In genomic region chr1:172064613-172065141, GRCm38 (mm10) we compare ENCODE assay signal across 11 mouse cellular contexts. TPM values are rescaled to one million over a fixed set of nuclear protein-coding genes. Genes with fewer than 3 reads are reported as not detected.
A peak's percentile ranks its signal among the peaks of the same experiment; 100 is the strongest.
DNase-seq lines count a peak whose midpoint lies in the region; ATAC-seq and TF ChIP-seq lines count a peak whose summit lies in the region.
"Had no signal": no experiment of that assay in that cellular context is flagged by ENCODE, and none has a peak within 500 bp of the region (broad histone marks: within the 10 kb centered on the region; RNA-seq: fewer than 3 reads in every experiment).

No protein-coding gene starts in this region.

- WGBS in hindbrain, embryonic 13.5 days, result 49% methylated on average over 13 of the region's 13 CpGs
- 50% methylated on average over 13 of the region's 13 CpGs for WGBS in midbrain, embryonic 13.5 days

- peaks cover 56% of the 10 kb centered on the region for H3K36me3 ChIP-seq in hindbrain, embryonic 13.5 days
- peaks cover 56% of the 10 kb centered on the region for H3K36me3 ChIP-seq in midbrain, embryonic 13.5 days

- no peak for TF ChIP-seq CTCF in gastrocnemius, adult 2 months (IDR thresholded peaks at IDR 0.05)
- TF ChIP-seq CTCF in brain, embryonic 14.5 days (IDR thresholded peaks at IDR 0.05; ENCODE audit: borderline replicate concordance, extremely low read depth, insufficient read depth, insufficient read length), result 0 out of 2 replicates have a peak, but pooled peaks have one; percentile 7

- peak overlapping the region; percentile 38; the same call in 1 of the 2 replicates for H3K27ac ChIP-seq in gastrocnemius, adult 2 months
- H3K27ac ChIP-seq in hindbrain, embryonic 13.5 days, result peak overlapping the region; percentile 83
- H3K27ac ChIP-seq in midbrain, embryonic 13.5 days, result peak overlapping the region; percentile 78

- H3K27me3 ChIP-seq in hindbrain, embryonic 13.5 days, result no peaks in the 10 kb centered on the region
- H3K27me3 ChIP-seq in midbrain, embryonic 13.5 days, result no peaks in the 10 kb centered on the region

- peaks cover 47% of the 10 kb centered on the region for H3K4me1 ChIP-seq in hindbrain, embryonic 13.5 days (replicated peaks)
- peaks cover 43% of the 10 kb centered on the region for H3K4me1 ChIP-seq in midbrain, embryonic 13.5 days (replicated peaks)

- H3K9ac ChIP-seq in hindbrain, embryonic 13.5 days, result peak overlapping the region; percentile 19; the same call in 1 of the 2 replicates
- H3K9ac ChIP-seq in midbrain, embryonic 13.5 days (replicated peaks), result peak overlapping the region; percentile 28; the same call in 1 of the 2 replicates
- H3K9ac ChIP-seq: lung, embryonic 14.5 days had no signal

- DNase-seq in gastrocnemius, adult 2 months, result peak; percentile 40
- no peak for DNase-seq in gastrocnemius, postnatal 25 days
- DNase-seq in brain, embryonic 14.5 days (ENCODE audit: low read depth), result peak; percentile 71
- DNase-seq in ovary, postnatal 36 days (ENCODE audit: low spot score), result no peak
- DNase-seq in lung, postnatal 10 days, result no peak
- no peak for DNase-seq in urinary bladder, adult 2 months (ENCODE audit: low spot score)
- DNase-seq: kidney, postnatal 10 days; lung, embryonic 14.5 days had no signal

- no peak overlapping the region for H3K4me3 ChIP-seq in gastrocnemius, adult 2 months
- no peak overlapping the region for H3K4me3 ChIP-seq in hindbrain, embryonic 13.5 days
- no peak overlapping the region for H3K4me3 ChIP-seq in midbrain, embryonic 13.5 days (replicated peaks)

- peak; percentile 45 for ATAC-seq in hindbrain, embryonic 13.5 days (ENCODE audit: low FRiP score)
- ATAC-seq in midbrain, embryonic 13.5 days, result peak; percentile 63

- H3K9me3 ChIP-seq in hindbrain, embryonic 13.5 days, result no peaks in the 10 kb centered on the region
- H3K9me3 ChIP-seq in midbrain, embryonic 13.5 days, result no peaks in the 10 kb centered on the region

- no peak for TF ChIP-seq POLR2A in brain, embryonic 14.5 days (IDR thresholded peaks at IDR 0.05; ENCODE audit: borderline replicate concordance, extremely low read depth, insufficient read depth, insufficient read length, poor library complexity, severe bottlenecking)

- intact Hi-C loops in gastrocnemius, adult 2 months (cut with DNase I), result no loop called here

- H3K4me2 ChIP-seq in hindbrain, embryonic 13.5 days, result no peak overlapping the region
- no peak overlapping the region for H3K4me2 ChIP-seq in midbrain, embryonic 13.5 days (replicated peaks)
- H3K4me2 ChIP-seq: lung, embryonic 14.5 days had no signal

RNA-seq across cellular contexts. Expression of gene Nhlh1, which starts 7.3 kb away (rescaled TPM):
- not detected for total RNA-seq in gastrocnemius, adult 2 months (2021)
- total RNA-seq in gastrocnemius, postnatal 25 days (2021), result not detected
- 14.8 and 19.3 TPM in 2 replicates for polyA plus RNA-seq in brain, embryonic 14.5 days (2012; rRNA removed)
- polyA plus RNA-seq in hindbrain, embryonic 13.5 days (2015; fragmentation: Nextera tagmentation; extraction: Ambion mirVana), result 8.1 and 9.8 TPM in 2 replicates
- 7.7 and 8.9 TPM in 2 replicates for polyA plus RNA-seq in midbrain, embryonic 13.5 days (2015; fragmentation: Nextera tagmentation; extraction: Ambion mirVana)
- polyA plus RNA-seq in urinary bladder, adult 2 months (2012; rRNA removed), result not detected in 2 replicates
- total RNA-seq: heart, adult 18-20 months had no signal
- polyA plus RNA-seq: lung, embryonic 14.5 days had no signal

RNA-seq across cellular contexts. Expression of gene Copa, which starts 17.7 kb away (rescaled TPM):
- total RNA-seq in gastrocnemius, adult 2 months (2021), result 10 to 100 TPM; 88.3 to 90.9 TPM
- 10 to 100 TPM; 70.6 to 79.4 TPM for total RNA-seq in gastrocnemius, postnatal 25 days (2021)
- 79.5 and 135 TPM in 2 replicates for polyA plus RNA-seq in brain, embryonic 14.5 days (2012; rRNA removed)
- polyA plus RNA-seq in hindbrain, embryonic 13.5 days (2015; fragmentation: Nextera tagmentation; extraction: Ambion mirVana), result 186 and 190 TPM in 2 replicates
- 190 and 202 TPM in 2 replicates for polyA plus RNA-seq in midbrain, embryonic 13.5 days (2015; fragmentation: Nextera tagmentation; extraction: Ambion mirVana)
- polyA plus RNA-seq in urinary bladder, adult 2 months (2012; rRNA removed), result 84.9 and 135 TPM in 2 replicates

RNA-seq across cellular contexts. Expression of gene Ncstn, which starts 17.9 kb away (rescaled TPM):
- total RNA-seq in gastrocnemius, adult 2 months (2021), result 10 to 100 TPM; 27.1 to 31.9 TPM
- 10 to 100 TPM; 25.7 to 27.1 TPM for total RNA-seq in gastrocnemius, postnatal 25 days (2021)
- 136 and 139 TPM in 2 replicates for polyA plus RNA-seq in brain, embryonic 14.5 days (2012; rRNA removed)
- polyA plus RNA-seq in hindbrain, embryonic 13.5 days (2015; fragmentation: Nextera tagmentation; extraction: Ambion mirVana), result 118 and 128 TPM in 2 replicates
- 126 and 129 TPM in 2 replicates for polyA plus RNA-seq in midbrain, embryonic 13.5 days (2015; fragmentation: Nextera tagmentation; extraction: Ambion mirVana)
- polyA plus RNA-seq in urinary bladder, adult 2 months (2012; rRNA removed), result 94.8 and 100.0 TPM in 2 replicates

RNA-seq across cellular contexts. Expression of gene Vangl2, which starts 36.4 kb away (rescaled TPM):
- under 1 TPM; 0.47 to 0.54 TPM for total RNA-seq in gastrocnemius, adult 2 months (2021)
- total RNA-seq in gastrocnemius, postnatal 25 days (2021), result under 1 TPM; 0.80 to 1.00 TPM
- 61.5 and 87.3 TPM in 2 replicates for polyA plus RNA-seq in brain, embryonic 14.5 days (2012; rRNA removed)
- polyA plus RNA-seq in hindbrain, embryonic 13.5 days (2015; fragmentation: Nextera tagmentation; extraction: Ambion mirVana), result 49.4 and 52.1 TPM in 2 replicates
- 57.1 and 60.0 TPM in 2 replicates for polyA plus RNA-seq in midbrain, embryonic 13.5 days (2015; fragmentation: Nextera tagmentation; extraction: Ambion mirVana)
- polyA plus RNA-seq in urinary bladder, adult 2 months (2012; rRNA removed), result 3.7 and 6.4 TPM in 2 replicates

Comparison
In these comparisons a context has a peak if more than half of its experiments do, and no peak if none do; other contexts are left out.
1. DNase-seq: peak in gastrocnemius, adult 2 months (single experiment) and brain, embryonic 14.5 days (single experiment); none in gastrocnemius, postnatal 25 days (single experiment), ovary, postnatal 36 days (single experiment), lung, postnatal 10 days (single experiment) and urinary bladder, adult 2 months (single experiment).
2. Peak in every context shown above with its lines, with median percentiles within 50 percentile points of each other: H3K27ac ChIP-seq.